23 mouse cellular contexts compared by ENCODE assay signal in the genomic region with DNA sequence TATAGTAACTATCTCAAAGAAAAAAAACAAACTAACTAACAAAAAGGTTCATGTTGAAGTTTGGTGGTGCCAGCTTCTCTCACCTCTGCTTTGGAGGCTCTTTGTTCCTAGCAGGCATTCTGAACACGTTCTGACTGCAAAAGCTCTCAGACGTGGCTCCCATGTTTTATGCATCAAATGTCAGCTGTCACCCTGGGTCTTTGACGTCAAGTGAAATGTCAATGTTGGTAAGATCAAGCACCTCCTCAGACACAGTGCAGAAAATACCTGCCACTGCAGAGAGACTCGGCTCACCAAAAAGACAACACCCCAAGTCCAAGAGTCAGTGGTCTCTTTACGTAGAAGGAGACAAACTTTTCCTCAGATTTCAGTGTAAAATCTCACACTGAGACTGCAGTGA. TPM values are rescaled to one million over a fixed set of nuclear protein-coding genes. Genes with fewer than 3 reads are reported as not detected.
DNase-seq lines count a peak whose midpoint lies in the region; ATAC-seq and TF ChIP-seq lines count a peak whose summit lies in the region.
"Had no signal": no experiment of that assay in that cellular context is flagged by ENCODE, and none has a peak within 500 bp of the region (broad histone marks: within the 10 kb centered on the region; RNA-seq: fewer than 3 reads in every experiment).

No protein-coding gene starts in this region.

- H3K4me2 ChIP-seq in midbrain, embryonic 14.5 days (ENCODE audit: low read length), result no peak overlapping the region
- H3K4me2 ChIP-seq in midbrain, embryonic 11.5 days, result no peak overlapping the region

- no peak overlapping the region for H3K4me3 ChIP-seq in midbrain, embryonic 14.5 days (replicated peaks; ENCODE audit: low read depth, low read length)
- no peak overlapping the region for H3K4me3 ChIP-seq in midbrain, embryonic 11.5 days (ENCODE audit: low read depth, low read length)
- no peak overlapping the region for H3K4me3 ChIP-seq in gastrocnemius, adult 2 months

- TF ChIP-seq POLR2A in brain, embryonic 14.5 days (IDR thresholded peaks at IDR 0.05; ENCODE audit: borderline replicate concordance, extremely low read depth, insufficient read depth, insufficient read length, poor library complexity, severe bottlenecking), result no peak

- no peak overlapping the region for H3K27ac ChIP-seq in midbrain, embryonic 14.5 days (replicated peaks; ENCODE audit: low read depth, low read length)
- no peak overlapping the region for H3K27ac ChIP-seq in midbrain, embryonic 11.5 days (ENCODE audit: low read depth, low read length)
- H3K27ac ChIP-seq in gastrocnemius, adult 2 months, result no peak overlapping the region

- intact Hi-C loops in heart, postnatal 10 days (cut with DNase I), result no loop called here
- intact Hi-C loops in gastrocnemius, adult 2 months (cut with DNase I), result no loop called here

- no peak for ATAC-seq in midbrain, embryonic 14.5 days (ENCODE audit: low FRiP score, low TSS enrichment)
- ATAC-seq in midbrain, embryonic 11.5 days (ENCODE audit: low FRiP score), result no peak
- ATAC-seq: activated CD4-positive, CD25-positive, alpha-beta regulatory T cell, adult 4 months; CD4-positive, CD25-positive, alpha-beta regulatory T cell, adult 4 months; Patski had no signal

- no peak for TF ChIP-seq CTCF in brain, embryonic 14.5 days (IDR thresholded peaks at IDR 0.05; ENCODE audit: borderline replicate concordance, extremely low read depth, insufficient read depth, insufficient read length)
- no peak for TF ChIP-seq CTCF in gastrocnemius, adult 2 months (IDR thresholded peaks at IDR 0.05)

- H3K27me3 ChIP-seq in midbrain, embryonic 14.5 days (ENCODE audit: control insufficient read depth, insufficient read depth, low read length), result no peaks in the 10 kb centered on the region
- no peaks in the 10 kb centered on the region for H3K27me3 ChIP-seq in midbrain, embryonic 11.5 days (ENCODE audit: control insufficient read depth, insufficient read depth, low read length)

- H3K9ac ChIP-seq in midbrain, embryonic 14.5 days (replicated peaks; ENCODE audit: low read length), result no peak overlapping the region
- H3K9ac ChIP-seq in midbrain, embryonic 11.5 days (ENCODE audit: low read length), result no peak overlapping the region

- DNase-seq in heart, adult 11 months, result peak; percentile 58
- DNase-seq in heart, postnatal 10 days, result no peak
- peak; percentile 45 for DNase-seq in midbrain, embryonic 14.5 days
- no peak for DNase-seq in midbrain, embryonic 11.5 days (ENCODE audit: low spot score, missing footprints)
- peak; percentile 51 for DNase-seq in brain, embryonic 14.5 days (ENCODE audit: low read depth)
- DNase-seq in gastrocnemius, adult 2 months, result no peak
- DNase-seq: adrenal gland, adult 2 months; adrenal gland, adult 8-10 months; adrenal gland, postnatal 10 days; adrenal gland, postnatal 14 days; adrenal gland, postnatal 25 days; adrenal gland, postnatal 36 days; B cell, adult 2 months; cerebellum, adult 11 months; cerebellum, adult 11-12 months; cerebellum, adult 18-20 months; cerebellum, adult 2 months had no signal

- 29% methylated on average over 5 of the region's 5 CpGs for WGBS in midbrain, embryonic 14.5 days
- WGBS in midbrain, embryonic 11.5 days, result 60% methylated on average over 5 of the region's 5 CpGs

- no peaks in the 10 kb centered on the region for H3K36me3 ChIP-seq in midbrain, embryonic 14.5 days (ENCODE audit: control insufficient read depth, insufficient read depth, low read length)
- no peaks in the 10 kb centered on the region for H3K36me3 ChIP-seq in midbrain, embryonic 11.5 days (ENCODE audit: control insufficient read depth, insufficient read depth, low read length)
- H3K36me3 ChIP-seq: G1E had no signal

- no peaks in the 10 kb centered on the region for H3K9me3 ChIP-seq in midbrain, embryonic 14.5 days (ENCODE audit: control insufficient read depth, low read length)
- no peaks in the 10 kb centered on the region for H3K9me3 ChIP-seq in midbrain, embryonic 11.5 days (ENCODE audit: control insufficient read depth, low read length)
- H3K9me3 ChIP-seq: G1E had no signal

- no peaks in the 10 kb centered on the region for H3K4me1 ChIP-seq in midbrain, embryonic 14.5 days (ENCODE audit: control insufficient read depth, insufficient read depth, low read length)
- H3K4me1 ChIP-seq in midbrain, embryonic 11.5 days (ENCODE audit: control insufficient read depth, insufficient read depth, low read length), result no peaks in the 10 kb centered on the region

RNA-seq across cellular contexts. Expression of gene Eva1c, which starts 48.0 kb away (rescaled TPM):
- total RNA-seq in heart, postnatal 10 days (2021), result 1 to 10 TPM; 1.6 to 2.9 TPM
- 1.4 and 2.4 TPM in 2 replicates for polyA plus RNA-seq in midbrain, embryonic 14.5 days (2014; fragmentation: Nextera tagmentation; extraction: Ambion mirVana)
- polyA plus RNA-seq in midbrain, embryonic 11.5 days (2014; fragmentation: Nextera tagmentation; extraction: Ambion mirVana), result 1.1 and 1.3 TPM in 2 replicates
- polyA plus RNA-seq in brain, embryonic 14.5 days (2012; rRNA removed), result 2.2 and 3.7 TPM in 2 replicates
- total RNA-seq in gastrocnemius, adult 2 months (2021), result under 1 TPM; 0.10 to 0.56 TPM
- total RNA-seq: CH12.LX, MEL had no signal
- polyA plus RNA-seq: activated CD4-positive, CD25-positive, alpha-beta regulatory T cell, adult 4 months; CD4-positive, CD25-positive, alpha-beta regulatory T cell, adult 4 months; G1E had no signal

Comparison
In these comparisons a context has a peak if more than half of its experiments do, and no peak if none do; other contexts are left out.
1. DNase-seq: peak in heart, adult 11 months (single experiment), midbrain, embryonic 14.5 days (single experiment) and brain, embryonic 14.5 days (single experiment); none in heart, postnatal 10 days (0 of 2), midbrain, embryonic 11.5 days (single experiment) and gastrocnemius, adult 2 months (single experiment).